Mouse (Mus musculus): ENCODE data around the gene 4930505A04Rik. TPM values are rescaled to one million over a fixed set of nuclear protein-coding genes. Genes with fewer than 3 reads are reported as not detected.

The 4930505A04Rik gene
- polyA plus RNA-seq, 2 experiments, result not detected

DNA sequence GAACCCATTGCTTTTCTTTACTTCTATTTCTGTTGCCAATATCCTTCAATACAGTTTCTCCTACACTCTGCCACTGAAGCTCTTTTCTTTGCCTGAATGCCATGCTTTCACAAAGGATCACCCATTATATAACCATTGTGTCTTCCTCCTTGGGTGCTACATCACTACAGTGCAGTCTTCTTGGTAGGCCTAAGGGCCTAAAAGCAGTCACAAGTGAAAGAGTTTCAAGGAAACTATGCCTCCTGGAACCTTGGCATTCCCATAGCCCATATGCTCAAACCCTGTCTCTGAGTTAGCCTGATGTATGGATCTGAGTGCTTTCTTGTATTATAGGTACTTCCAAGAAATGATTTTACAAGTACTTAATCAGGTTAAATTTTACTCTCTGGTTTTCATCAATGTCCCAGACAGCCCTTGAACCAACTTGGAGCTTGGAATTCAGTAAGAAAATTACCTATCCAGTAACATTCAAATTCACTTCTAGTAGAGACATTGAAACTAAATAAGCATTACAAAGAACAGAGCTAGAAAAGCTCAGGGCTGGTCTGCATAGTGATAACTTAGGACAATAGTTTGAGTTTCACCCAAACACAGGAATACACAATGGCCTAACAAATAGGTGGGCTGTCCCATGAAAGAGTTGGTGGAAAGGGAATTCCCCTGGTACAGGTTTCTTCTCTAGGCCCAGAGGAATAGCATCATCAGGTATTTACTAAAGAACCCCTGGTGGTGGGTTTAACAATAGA is 20.1 kb upstream of the 4930505A04Rik start:
- H3K9ac ChIP-seq (replicated peaks), result no peak overlapping the region
- TF ChIP-seq CTCF (IDR thresholded peaks at IDR 0.05; ENCODE audit: low read depth), result no peak
- ATAC-seq (ENCODE audit: insufficient read depth) (no peak), DNase-seq (ENCODE audit: low read depth in 3 of 3, low spot score in 3 of 3) (no peak)
- H3K4me1 ChIP-seq (replicated peaks; ENCODE audit: control insufficient read depth in 2 of 2, insufficient read depth in 2 of 2, low read length in 1 of 2), result no peaks in the 10 kb centered on the region
- H3K27ac ChIP-seq, result no peak overlapping the region
- H3K27me3 ChIP-seq (ENCODE audit: control insufficient read depth, insufficient read depth, low read length), result no peaks in the 10 kb centered on the region
- no peak overlapping the region for H3K4me2 ChIP-seq (ENCODE audit: low read depth)
- no peak overlapping the region for H3K4me3 ChIP-seq (ENCODE audit: insufficient read depth in 1 of 2, low read depth in 2 of 2, low read length in 2 of 2)
- no peaks in the 10 kb centered on the region for H3K36me3 ChIP-seq (replicated peaks; ENCODE audit: control insufficient read depth, insufficient read depth, low read depth)
- H3K9me3 ChIP-seq (ENCODE audit: control insufficient read depth, low read length), result no peaks in the 10 kb centered on the region

- no peak for TF ChIP-seq CTCF (IDR thresholded peaks at IDR 0.05; ENCODE audit: low read depth)
- TF ChIP-seq EP300 (IDR thresholded peaks at IDR 0.05; ENCODE audit: low read depth), result no peak
- no peak for DNase-seq (ENCODE audit: low read depth in 3 of 3, low spot score in 3 of 3)
- Histone ChIP-seq H3K4me2 (ENCODE audit: low read depth) (no peak overlapping the region), H3K9ac (replicated peaks) (no peak overlapping the region), H3K27ac (no peak overlapping the region), H3K27me3 (ENCODE audit: control insufficient read depth, insufficient read depth, low read length) (no peaks in the 10 kb centered on the region), H3K36me3 (replicated peaks; ENCODE audit: control insufficient read depth, insufficient read depth, low read depth) (no peaks in the 10 kb centered on the region), H3K9me3 (ENCODE audit: control insufficient read depth, low read length) (no peaks in the 10 kb centered on the region), H3K4me1 (replicated peaks; ENCODE audit: control insufficient read depth in 2 of 2, insufficient read depth in 2 of 2, low read length in 1 of 2) (no peaks in the 10 kb centered on the region), H3K4me3 (ENCODE audit: insufficient read depth in 1 of 2, low read depth in 2 of 2, low read length in 2 of 2) (no peak overlapping the region)
- 60% methylated on average over 10 of the region's 10 CpGs for WGBS (ENCODE audit: insufficient replicate concordance)
- no peak for ATAC-seq (ENCODE audit: insufficient read depth)
Measured at GRCm38 (mm10) chr11:30488183-30488582, 16.6 kb upstream of the 4930505A04Rik start.

DNA sequence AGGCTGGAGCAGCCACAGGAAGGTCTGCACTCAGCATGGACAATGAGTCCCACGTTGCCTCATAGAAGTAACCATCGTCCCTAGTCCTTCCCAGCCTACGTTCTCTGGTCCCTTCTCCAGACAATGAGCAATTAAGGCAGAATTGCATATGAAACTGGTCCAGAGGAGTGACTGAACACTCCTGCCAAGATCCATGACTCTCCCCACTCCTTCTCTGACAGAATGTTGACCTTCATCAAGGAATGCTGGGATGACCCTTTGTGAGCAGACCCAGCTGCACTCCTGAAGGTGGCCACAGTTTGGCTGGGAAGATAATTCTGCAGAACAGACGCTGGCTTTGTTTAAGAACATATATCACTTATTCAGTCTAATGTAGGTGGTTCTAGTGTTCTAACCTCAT is 11.7 kb upstream of the 4930505A04Rik start:
- ATAC-seq (ENCODE audit: insufficient read depth) (no peak), DNase-seq (ENCODE audit: low read depth in 3 of 3, low spot score in 3 of 3) (no peak)
- Histone ChIP-seq H3K4me2 (ENCODE audit: low read depth) (no peak overlapping the region), H3K27me3 (ENCODE audit: control insufficient read depth, insufficient read depth, low read length) (no peaks in the 10 kb centered on the region), H3K36me3 (replicated peaks; ENCODE audit: control insufficient read depth, insufficient read depth, low read depth) (no peaks in the 10 kb centered on the region), H3K9me3 (ENCODE audit: control insufficient read depth, low read length) (no peaks in the 10 kb centered on the region), H3K27ac (no peak overlapping the region), H3K4me3 (ENCODE audit: insufficient read depth in 1 of 2, low read depth in 2 of 2, low read length in 2 of 2) (no peak overlapping the region), H3K9ac (replicated peaks) (no peak overlapping the region), H3K4me1 (replicated peaks; ENCODE audit: control insufficient read depth in 2 of 2, insufficient read depth in 2 of 2, low read length in 1 of 2) (no peaks in the 10 kb centered on the region)
- 48% methylated on average over 4 of the region's 4 CpGs for WGBS (ENCODE audit: insufficient replicate concordance)
- TF ChIP-seq EP300 (IDR thresholded peaks at IDR 0.05; ENCODE audit: low read depth), result no peak
- no peak for TF ChIP-seq CTCF (IDR thresholded peaks at IDR 0.05; ENCODE audit: low read depth)

DNA sequence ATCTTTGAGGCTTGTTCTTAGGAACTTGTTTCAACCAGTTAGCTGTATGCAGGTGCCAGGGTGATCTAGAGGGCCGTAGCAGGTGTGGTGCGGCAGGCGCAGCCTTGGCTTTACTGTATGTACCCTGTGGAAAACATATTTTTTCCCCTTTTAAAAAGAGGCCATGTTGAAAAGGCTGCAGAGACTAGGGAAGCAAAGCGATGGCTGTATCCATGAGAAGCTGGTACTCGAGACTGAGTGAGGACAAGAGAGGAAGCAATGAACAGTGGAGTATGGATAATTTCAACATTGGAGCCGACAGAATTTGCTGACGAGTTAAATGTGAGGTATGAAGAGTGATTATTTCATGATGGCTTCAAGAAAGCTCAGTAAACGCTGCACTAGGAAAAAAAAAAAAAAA is 440 bp downstream of the 4930505A04Rik start:
- WGBS (ENCODE audit: insufficient replicate concordance), result 61% methylated on average over 8 of the region's 8 CpGs
- H3K4me3 ChIP-seq (ENCODE audit: insufficient read depth in 1 of 2, low read depth in 2 of 2, low read length in 2 of 2), result no peak overlapping the region
- no peaks in the 10 kb centered on the region for H3K9me3 ChIP-seq (ENCODE audit: control insufficient read depth, low read length)
- no peak overlapping the region for H3K9ac ChIP-seq (replicated peaks)
- H3K4me1 ChIP-seq (replicated peaks; ENCODE audit: control insufficient read depth in 2 of 2, insufficient read depth in 2 of 2, low read length in 1 of 2), result no peaks in the 10 kb centered on the region
- no peaks in the 10 kb centered on the region for H3K27me3 ChIP-seq (ENCODE audit: control insufficient read depth, insufficient read depth, low read length)
- DNase-seq (ENCODE audit: low read depth in 3 of 3, low spot score in 3 of 3) (no peak), ATAC-seq (ENCODE audit: insufficient read depth) (no peak)
- H3K4me2 ChIP-seq (ENCODE audit: low read depth), result peak overlapping the region; percentile 36
- H3K36me3 ChIP-seq (replicated peaks; ENCODE audit: control insufficient read depth, insufficient read depth, low read depth), result no peaks in the 10 kb centered on the region
- no peak overlapping the region for H3K27ac ChIP-seq
- TF ChIP-seq CTCF (IDR thresholded peaks at IDR 0.05; ENCODE audit: low read depth) (no peak), EP300 (IDR thresholded peaks at IDR 0.05; ENCODE audit: low read depth) (no peak)

DNA sequence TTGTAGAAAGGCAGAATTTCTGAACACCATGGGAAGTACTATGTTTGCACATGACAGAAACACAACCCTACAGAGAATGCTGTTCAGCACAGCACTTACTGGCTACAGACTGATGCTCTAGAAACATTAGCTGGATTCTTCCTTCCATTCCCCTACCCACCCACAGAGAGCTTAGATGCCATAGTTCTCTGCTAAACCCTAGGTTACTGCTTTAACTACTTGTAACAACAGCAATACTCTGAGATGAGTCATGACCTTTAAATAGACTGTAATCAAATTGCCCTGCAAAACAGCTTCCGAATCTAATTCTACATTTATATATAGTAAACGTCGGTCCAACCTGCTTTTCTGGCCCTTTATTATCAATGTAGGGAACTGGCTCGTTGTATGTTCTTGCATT is 17.3 kb downstream of the 4930505A04Rik start:
- Histone ChIP-seq H3K9me3 (ENCODE audit: control insufficient read depth, low read length) (no peaks in the 10 kb centered on the region), H3K4me2 (ENCODE audit: low read depth) (no peak overlapping the region), H3K9ac (replicated peaks) (no peak overlapping the region), H3K27me3 (ENCODE audit: control insufficient read depth, insufficient read depth, low read length) (no peaks in the 10 kb centered on the region), H3K4me3 (ENCODE audit: insufficient read depth in 1 of 2, low read depth in 2 of 2, low read length in 2 of 2) (no peak overlapping the region), H3K36me3 (replicated peaks; ENCODE audit: control insufficient read depth, insufficient read depth, low read depth) (no peaks in the 10 kb centered on the region), H3K27ac (no peak overlapping the region), H3K4me1 (replicated peaks; ENCODE audit: control insufficient read depth in 2 of 2, insufficient read depth in 2 of 2, low read length in 1 of 2) (no peaks in the 10 kb centered on the region)
- TF ChIP-seq EP300 (IDR thresholded peaks at IDR 0.05; ENCODE audit: low read depth) (no peak), CTCF (IDR thresholded peaks at IDR 0.05; ENCODE audit: low read depth) (no peak)
- DNase-seq (ENCODE audit: low read depth in 3 of 3, low spot score in 3 of 3), result no peak
- 72% methylated on average over 4 of the region's 4 CpGs for WGBS (ENCODE audit: insufficient replicate concordance)
- ATAC-seq (ENCODE audit: insufficient read depth), result no peak

Measured in liver, embryonic 14.5 days (tissue).